Mouse (Mus musculus): Measurements from ENCODE around the gene Heatr6. TPM values are rescaled to one million over a fixed set of nuclear protein-coding genes. Genes with fewer than 3 reads are reported as not detected.

Gene Heatr6
- polyA plus RNA-seq, 1 experiment from 2014 or later = 32.8 TPM

GRCm38 (mm10) chr11:83787401-83788021 is 34.0 kb downstream of the Heatr6 start:
- H3K36me3 ChIP-seq (ENCODE audit: control insufficient read depth, insufficient read depth, low read length) = no peaks in the 10 kb centered on the region
- H3K4me1 ChIP-seq (replicated peaks; ENCODE audit: control insufficient read depth, insufficient read depth, low read length) = no peaks in the 10 kb centered on the region
- H3K4me3 ChIP-seq (ENCODE audit: low read depth, low read length) = no peak overlapping the region
- no peak overlapping the region for H3K9ac ChIP-seq (ENCODE audit: low read depth, low read length)
- no peak overlapping the region for H3K4me2 ChIP-seq (replicated peaks; ENCODE audit: low read depth, low read length)
- ATAC-seq (ENCODE audit: low FRiP score) = no peak
- no peak overlapping the region for H3K27ac ChIP-seq (ENCODE audit: low read depth, low read length)
- no peak for DNase-seq (ENCODE audit: low spot score)
- no peaks in the 10 kb centered on the region for H3K27me3 ChIP-seq (ENCODE audit: control insufficient read depth, insufficient read depth, low read length)
- H3K9me3 ChIP-seq (ENCODE audit: control insufficient read depth, low read length) = no peaks in the 10 kb centered on the region
- WGBS = 83% methylated on average over 15 of the region's 15 CpGs

DNA sequence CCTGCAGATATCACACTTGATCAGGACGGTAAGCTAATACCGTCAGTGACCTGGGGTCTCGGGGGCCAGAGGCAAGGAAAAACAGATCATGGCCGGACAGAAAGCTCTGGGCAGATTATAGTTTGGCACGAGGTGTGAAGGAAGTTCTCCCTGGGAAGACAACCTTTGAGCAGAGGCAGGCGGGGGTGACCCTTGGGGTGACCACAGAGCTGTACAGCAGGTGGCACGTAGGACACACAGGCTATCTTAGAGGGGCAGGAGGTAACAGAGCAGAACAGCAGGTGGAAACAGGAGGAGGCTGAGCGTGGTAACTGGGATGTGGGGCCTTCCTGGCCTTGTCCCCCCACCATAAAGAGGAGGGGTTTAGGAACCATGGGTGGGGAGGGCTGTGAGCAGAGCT is 34.8 kb downstream of the Heatr6 start:
- Histone ChIP-seq H3K4me3 (ENCODE audit: low read depth, low read length) (no peak overlapping the region), H3K9ac (ENCODE audit: low read depth, low read length) (no peak overlapping the region), H3K4me2 (replicated peaks; ENCODE audit: low read depth, low read length) (no peak overlapping the region), H3K27ac (ENCODE audit: low read depth, low read length) (no peak overlapping the region), H3K27me3 (ENCODE audit: control insufficient read depth, insufficient read depth, low read length) (no peaks in the 10 kb centered on the region), H3K9me3 (ENCODE audit: control insufficient read depth, low read length) (no peaks in the 10 kb centered on the region), H3K4me1 (replicated peaks; ENCODE audit: control insufficient read depth, insufficient read depth, low read length) (no peaks in the 10 kb centered on the region), H3K36me3 (ENCODE audit: control insufficient read depth, insufficient read depth, low read length) (no peaks in the 10 kb centered on the region)
- ATAC-seq (ENCODE audit: low FRiP score) (no peak), DNase-seq (ENCODE audit: low spot score) (no peak)
- WGBS = 75% methylated on average over 8 of the region's 8 CpGs

DNA sequence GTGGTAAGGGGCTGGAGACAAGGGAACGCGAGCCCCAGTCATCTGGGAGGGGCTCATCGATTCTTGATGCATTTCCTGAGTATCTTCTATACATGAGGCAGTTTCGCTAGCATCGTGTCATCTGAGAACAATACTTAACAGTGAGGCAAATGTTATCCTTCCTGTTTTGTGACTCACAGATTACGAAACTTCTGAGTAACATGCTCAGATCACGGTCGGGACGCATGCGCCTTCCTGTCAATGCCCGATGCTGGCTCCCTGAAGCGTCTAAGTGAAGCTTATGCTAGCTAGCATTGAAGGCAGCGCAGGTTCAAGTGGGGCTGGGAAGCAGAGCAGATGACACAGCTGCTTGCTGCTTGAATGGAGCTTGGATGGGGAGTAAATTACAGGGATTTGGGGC is 35.8 kb downstream of the Heatr6 start:
- H3K27ac ChIP-seq (ENCODE audit: low read depth, low read length) = no peak overlapping the region
- no peaks in the 10 kb centered on the region for H3K4me1 ChIP-seq (replicated peaks; ENCODE audit: control insufficient read depth, insufficient read depth, low read length)
- H3K36me3 ChIP-seq (ENCODE audit: control insufficient read depth, insufficient read depth, low read length) = no peaks in the 10 kb centered on the region
- ATAC-seq (ENCODE audit: low FRiP score) (no peak), DNase-seq (ENCODE audit: low spot score) (no peak)
- H3K9ac ChIP-seq (ENCODE audit: low read depth, low read length) = no peak overlapping the region
- H3K9me3 ChIP-seq (ENCODE audit: control insufficient read depth, low read length) = no peaks in the 10 kb centered on the region
- no peak overlapping the region for H3K4me3 ChIP-seq (ENCODE audit: low read depth, low read length)
- no peak overlapping the region for H3K4me2 ChIP-seq (replicated peaks; ENCODE audit: low read depth, low read length)
- 74% methylated on average over 13 of the region's 13 CpGs for WGBS
- no peaks in the 10 kb centered on the region for H3K27me3 ChIP-seq (ENCODE audit: control insufficient read depth, insufficient read depth, low read length)

- H3K9me3 ChIP-seq (ENCODE audit: control insufficient read depth, low read length) = no peaks in the 10 kb centered on the region
- WGBS = 77% methylated on average over 4 of the region's 4 CpGs
- no peak overlapping the region for H3K9ac ChIP-seq (ENCODE audit: low read depth, low read length)
- H3K27ac ChIP-seq (ENCODE audit: low read depth, low read length) = no peak overlapping the region
- H3K4me2 ChIP-seq (replicated peaks; ENCODE audit: low read depth, low read length) = no peak overlapping the region
- H3K27me3 ChIP-seq (ENCODE audit: control insufficient read depth, insufficient read depth, low read length) = no peaks in the 10 kb centered on the region
- H3K4me3 ChIP-seq (ENCODE audit: low read depth, low read length) = no peak overlapping the region
- no peaks in the 10 kb centered on the region for H3K4me1 ChIP-seq (replicated peaks; ENCODE audit: control insufficient read depth, insufficient read depth, low read length)
- ATAC-seq (ENCODE audit: low FRiP score) (no peak), DNase-seq (ENCODE audit: low spot score) (no peak)
- H3K36me3 ChIP-seq (ENCODE audit: control insufficient read depth, insufficient read depth, low read length) = no peaks in the 10 kb centered on the region
These were observed 37.6 kb downstream of the Heatr6 start for GRCm38 (mm10) chr11:83791133-83791532.

DNA sequence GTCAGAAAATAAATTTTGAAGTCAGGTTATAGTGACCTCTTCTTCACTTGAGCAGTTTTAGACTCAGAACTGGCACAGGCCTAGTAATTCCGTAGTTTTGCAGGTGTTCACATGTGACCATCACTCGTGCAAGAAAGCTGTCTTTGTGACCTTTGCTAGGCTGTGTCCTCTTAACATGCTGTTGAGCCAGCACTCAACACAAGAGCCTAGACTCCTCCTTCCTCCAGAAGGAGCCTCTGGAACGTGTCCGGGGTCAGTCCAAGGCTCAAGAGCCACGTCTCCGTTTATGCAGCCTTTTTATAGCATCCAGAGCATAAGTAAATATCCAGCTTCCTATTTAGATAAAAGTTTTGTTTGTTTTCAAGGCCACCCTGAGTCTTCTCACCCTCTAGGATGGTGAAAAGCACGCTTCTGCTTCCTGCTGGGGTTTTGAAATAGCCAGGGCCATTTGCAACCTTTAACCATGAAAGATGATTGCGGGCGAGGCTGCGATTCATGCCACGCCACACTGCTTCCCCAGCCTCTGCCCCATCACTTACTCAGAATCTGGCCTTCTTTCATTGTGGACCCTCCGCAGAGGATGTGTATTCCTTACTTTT is 38.9 kb downstream of the Heatr6 start:
- Histone ChIP-seq H3K4me2 (replicated peaks; ENCODE audit: low read depth, low read length) (no peak overlapping the region), H3K4me3 (ENCODE audit: low read depth, low read length) (no peak overlapping the region), H3K4me1 (replicated peaks; ENCODE audit: control insufficient read depth, insufficient read depth, low read length) (no peaks in the 10 kb centered on the region), H3K36me3 (ENCODE audit: control insufficient read depth, insufficient read depth, low read length) (no peaks in the 10 kb centered on the region), H3K9me3 (ENCODE audit: control insufficient read depth, low read length) (no peaks in the 10 kb centered on the region), H3K27me3 (ENCODE audit: control insufficient read depth, insufficient read depth, low read length) (no peaks in the 10 kb centered on the region), H3K9ac (ENCODE audit: low read depth, low read length) (no peak overlapping the region), H3K27ac (ENCODE audit: low read depth, low read length) (no peak overlapping the region)
- ATAC-seq (ENCODE audit: low FRiP score) (no peak), DNase-seq (ENCODE audit: low spot score) (no peak)
- 86% methylated on average over 12 of the region's 12 CpGs for WGBS

GRCm38 (mm10) chr11:83793264-83793663 is 39.8 kb downstream of the Heatr6 start:
- 87% methylated on average over 14 of the region's 14 CpGs for WGBS
- H3K27ac ChIP-seq (ENCODE audit: low read depth, low read length) = no peak overlapping the region
- no peak overlapping the region for H3K4me3 ChIP-seq (ENCODE audit: low read depth, low read length)
- ATAC-seq (ENCODE audit: low FRiP score) (no peak), DNase-seq (ENCODE audit: low spot score) (no peak)
- H3K4me1 ChIP-seq (replicated peaks; ENCODE audit: control insufficient read depth, insufficient read depth, low read length) = no peaks in the 10 kb centered on the region
- H3K36me3 ChIP-seq (ENCODE audit: control insufficient read depth, insufficient read depth, low read length) = no peaks in the 10 kb centered on the region
- H3K4me2 ChIP-seq (replicated peaks; ENCODE audit: low read depth, low read length) = no peak overlapping the region
- no peak overlapping the region for H3K9ac ChIP-seq (ENCODE audit: low read depth, low read length)
- H3K27me3 ChIP-seq (ENCODE audit: control insufficient read depth, insufficient read depth, low read length) = no peaks in the 10 kb centered on the region
- no peaks in the 10 kb centered on the region for H3K9me3 ChIP-seq (ENCODE audit: control insufficient read depth, low read length)

DNA sequence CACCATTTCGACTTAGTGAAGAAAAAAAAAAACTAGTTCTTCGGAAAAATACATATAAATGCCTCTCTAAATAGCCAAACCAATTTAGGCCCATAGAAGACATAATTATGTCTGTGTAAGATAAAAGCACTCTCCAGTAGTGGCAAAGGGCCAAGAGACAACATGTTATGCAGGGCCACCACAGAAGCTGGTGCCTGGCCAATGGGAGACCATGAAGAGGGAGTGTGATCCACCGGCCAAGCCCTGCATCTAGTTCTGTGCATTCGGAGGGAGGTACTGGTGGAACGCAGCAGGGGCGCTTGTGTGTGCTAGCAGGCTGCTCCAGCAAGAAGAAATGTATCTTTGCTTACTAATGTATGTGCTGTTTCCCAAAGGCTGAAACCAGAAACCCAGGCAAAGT is 42.6 kb downstream of the Heatr6 start:
- H3K27me3 ChIP-seq (ENCODE audit: control insufficient read depth, insufficient read depth, low read length) = no peaks in the 10 kb centered on the region
- H3K4me1 ChIP-seq (replicated peaks; ENCODE audit: control insufficient read depth, insufficient read depth, low read length) = no peaks in the 10 kb centered on the region
- ATAC-seq (ENCODE audit: low FRiP score) (no peak), DNase-seq (ENCODE audit: low spot score) (no peak)
- no peaks in the 10 kb centered on the region for H3K36me3 ChIP-seq (ENCODE audit: control insufficient read depth, insufficient read depth, low read length)
- no peaks in the 10 kb centered on the region for H3K9me3 ChIP-seq (ENCODE audit: control insufficient read depth, low read length)
- no peak overlapping the region for H3K4me3 ChIP-seq (ENCODE audit: low read depth, low read length)
- H3K27ac ChIP-seq (ENCODE audit: low read depth, low read length) = no peak overlapping the region
- 92% methylated on average over 6 of the region's 6 CpGs for WGBS
- H3K4me2 ChIP-seq (replicated peaks; ENCODE audit: low read depth, low read length) = no peak overlapping the region
- H3K9ac ChIP-seq (ENCODE audit: low read depth, low read length) = no peak overlapping the region

- Histone ChIP-seq H3K27me3 (ENCODE audit: control insufficient read depth, insufficient read depth, low read length) (no peaks in the 10 kb centered on the region), H3K4me1 (replicated peaks; ENCODE audit: control insufficient read depth, insufficient read depth, low read length) (no peaks in the 10 kb centered on the region), H3K9ac (ENCODE audit: low read depth, low read length) (no peak overlapping the region), H3K4me3 (ENCODE audit: low read depth, low read length) (no peak overlapping the region), H3K27ac (ENCODE audit: low read depth, low read length) (no peak overlapping the region), H3K36me3 (ENCODE audit: control insufficient read depth, insufficient read depth, low read length) (no peaks in the 10 kb centered on the region), H3K9me3 (ENCODE audit: control insufficient read depth, low read length) (no peaks in the 10 kb centered on the region), H3K4me2 (replicated peaks; ENCODE audit: low read depth, low read length) (no peak overlapping the region)
- DNase-seq (ENCODE audit: low spot score) (no peak), ATAC-seq (ENCODE audit: low FRiP score) (no peak)
- WGBS = 77% methylated on average over 10 of the region's 10 CpGs
These were observed 43.6 kb downstream of the Heatr6 start for GRCm38 (mm10) chr11:83796980-83797608.

DNA sequence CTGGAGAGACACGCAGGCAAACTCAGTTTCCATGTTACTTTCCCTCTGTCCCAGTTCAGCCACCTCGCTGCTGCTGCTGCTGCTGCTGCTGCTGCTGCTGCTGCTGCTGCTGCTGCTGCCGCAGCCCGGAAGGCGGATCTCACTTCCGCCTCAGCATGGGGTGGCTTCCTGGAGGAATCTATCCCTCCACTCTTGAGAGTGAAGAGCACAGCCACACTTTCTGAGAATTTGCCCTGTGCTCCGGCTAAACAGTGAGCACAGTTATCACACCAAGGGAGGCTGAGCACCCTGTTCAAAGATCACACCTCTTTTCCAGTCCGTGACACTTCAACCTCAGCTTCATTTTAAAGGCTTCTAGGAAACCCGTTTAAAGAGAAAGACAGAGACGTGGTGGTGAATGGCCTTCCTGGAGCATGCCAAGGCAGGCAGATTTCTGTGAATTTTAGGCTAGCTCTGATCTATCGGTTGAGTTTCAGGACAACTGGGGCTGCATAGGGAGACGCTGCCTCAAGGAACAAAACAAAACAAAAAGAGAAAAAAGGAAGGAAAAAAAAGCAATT is 46.5 kb downstream of the Heatr6 start:
- no peak overlapping the region for H3K27ac ChIP-seq (ENCODE audit: low read depth, low read length)
- ATAC-seq (ENCODE audit: low FRiP score) (no peak), DNase-seq (ENCODE audit: low spot score) (no peak)
- no peak overlapping the region for H3K4me3 ChIP-seq (ENCODE audit: low read depth, low read length)
- H3K27me3 ChIP-seq (ENCODE audit: control insufficient read depth, insufficient read depth, low read length) = no peaks in the 10 kb centered on the region
- 71% methylated on average over 12 of the region's 12 CpGs for WGBS
- no peaks in the 10 kb centered on the region for H3K9me3 ChIP-seq (ENCODE audit: control insufficient read depth, low read length)
- no peak overlapping the region for H3K9ac ChIP-seq (ENCODE audit: low read depth, low read length)
- no peaks in the 10 kb centered on the region for H3K4me1 ChIP-seq (replicated peaks; ENCODE audit: control insufficient read depth, insufficient read depth, low read length)
- no peaks in the 10 kb centered on the region for H3K36me3 ChIP-seq (ENCODE audit: control insufficient read depth, insufficient read depth, low read length)
- no peak overlapping the region for H3K4me2 ChIP-seq (replicated peaks; ENCODE audit: low read depth, low read length)
